Mouse (Mus musculus) olfactory bulb, adult 2 months (tissue): Measurements from ENCODE around the gene Ovch2. TPM values are rescaled to one million over a fixed set of nuclear protein-coding genes. Genes with fewer than 3 reads are reported as not detected.
"Not testable (repeated sequence)": the region's sequence is repeated elsewhere in the genome, so short reads cannot be mapped to it uniquely, and the experiment has no call there.

Experiments used
- H3K27ac ChIP-seq: fragments of 200-500 bp; 2 replicates; pipeline ENCODE4 v1.5.1; 2012; ENCODE audit warnings: low read depth, low read length; ENCODE audit not compliant: insufficient read depth
- H3K4me1 ChIP-seq: fragments of 200-500 bp; 2 replicates; pipeline ENCODE4 v1.6.1; 2012; ENCODE audit warnings: low read length; ENCODE audit not compliant: control insufficient read depth, insufficient read depth
- H3K4me3 ChIP-seq: fragments of 200-500 bp; 2 replicates; pipeline ENCODE4 v1.5.1; 2012; ENCODE audit warnings: mild to moderate bottlenecking, low read depth, low read length, moderate library complexity; ENCODE audit not compliant: insufficient read depth
- CTCF ChIP-seq: fragments of 200-500 bp; IDR thresholded peaks from 2 replicates; pipeline ENCODE4 v1.5.1; 2012; ENCODE audit warnings: low read depth, mild to moderate bottlenecking, low read length, moderate library complexity; ENCODE audit not compliant: insufficient read depth
- POLR2A ChIP-seq: fragments of 200-500 bp; IDR thresholded peaks from 2 replicates; pipeline ENCODE4 v1.6.1; 2012; ENCODE audit warnings: mild to moderate bottlenecking, low read depth, low read length, moderate library complexity; ENCODE audit not compliant: insufficient read depth
- WGBS: fragments of 180-500 bp; shearing (Covaris S2); methylation state at CpG from one replicate; pipeline ENCODE4 v1.1.7; 2018; 5-methylcytosine and 5-hydroxymethylcytosine counted together
- polyA plus RNA-seq: library from polyadenylated mRNA; stranded (reverse); fragments of >200 nt; gene quantifications from 2 replicates; pipeline ENCODE4 v1.2.4, GENCODE M21; 2012; ENCODE audit warnings: low replicate concordance; ENCODE audit not compliant: missing spikeins, insufficient read depth, insufficient read length

Ovch2 gene
- polyA plus RNA-seq = not detected in 2 replicates

- H3K27ac ChIP-seq = no peak within 1 kb of the TSS
- no peak for TF ChIP-seq CTCF
- no peak for TF ChIP-seq POLR2A
- no peak within 1 kb of the TSS for H3K4me3 ChIP-seq
- no peaks in the 10 kb centered on the region for H3K4me1 ChIP-seq
- 78% methylated on average over 2 of the region's 2 CpGs for WGBS
These were observed at the start of gene Ovch2 for GRCm38 (mm10) chr7:107801108-107801507. TSS of gene Ovch2 (minus strand) at chr7:107801208.

- WGBS = 86% methylated on average over 1 of the region's 1 CpGs
These were observed 46.4 kb upstream of the Ovch2 start, which contains the start of gene Olfr470 for GRCm38 (mm10) chr7:107847390-107847789. TSS of gene Olfr470 (minus strand) at chr7:107847490.

DNA sequence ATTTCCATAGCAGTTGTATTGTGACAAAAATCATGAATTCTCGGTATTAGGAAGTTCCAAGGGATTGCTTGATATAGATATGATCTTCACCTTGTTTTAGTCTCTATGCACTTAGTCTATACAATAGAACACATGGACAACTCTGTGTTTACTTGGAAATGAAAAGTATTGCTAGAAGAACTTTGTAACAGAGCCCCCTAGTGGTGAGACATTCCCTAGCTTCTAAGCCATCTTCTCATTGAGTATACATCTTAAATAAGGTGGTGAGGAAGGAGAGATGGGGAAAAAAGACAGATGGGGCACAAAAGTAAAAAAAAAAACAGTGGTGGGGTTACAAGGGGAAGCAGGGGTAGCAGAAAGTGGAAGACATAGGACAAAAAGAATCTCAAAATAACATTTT lies 40.7 kb upstream of the Ovch2 start:
- WGBS = 86% methylated on average over 1 of the region's 1 CpGs
- TF ChIP-seq POLR2A (no peak), CTCF (no peak)
- no peaks in the 10 kb centered on the region for H3K4me1 ChIP-seq
- H3K4me3 ChIP-seq = no peak overlapping the region
- no peak overlapping the region for H3K27ac ChIP-seq

More at GRCm38 (mm10) chr7:107847390-107847789, 46.4 kb upstream of the Ovch2 start, which contains the start of gene Olfr470:
- H3K4me3 ChIP-seq, H3K4me1 ChIP-seq, H3K27ac ChIP-seq: not testable (repeated sequence)

DNA sequence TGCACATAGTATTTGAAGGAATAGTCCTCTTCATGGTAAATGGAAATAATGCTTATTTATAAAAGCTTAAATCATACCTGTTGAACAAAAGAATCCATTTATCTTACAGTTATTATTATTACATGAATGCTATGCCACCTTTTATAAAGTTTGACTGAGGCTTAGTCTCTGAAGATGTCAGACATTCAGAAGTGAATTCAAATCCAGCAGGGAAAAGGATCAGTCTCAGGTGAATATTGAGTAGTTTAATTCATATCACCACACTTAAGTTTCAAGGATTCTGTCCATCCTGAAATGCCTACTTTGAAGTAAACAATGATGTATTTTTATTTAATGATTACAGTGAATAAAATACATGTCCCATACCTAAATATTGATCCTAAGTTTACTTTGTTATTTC lies 24.4 kb upstream of the Ovch2 start, which contains the start of gene Olfr469:
Gene Olfr469, minus strand, starts transcription at position 101 of the 400 bp plus-strand sequence.
- H3K4me3 ChIP-seq, H3K27ac ChIP-seq, H3K4me1 ChIP-seq: not testable (repeated sequence)

DNA sequence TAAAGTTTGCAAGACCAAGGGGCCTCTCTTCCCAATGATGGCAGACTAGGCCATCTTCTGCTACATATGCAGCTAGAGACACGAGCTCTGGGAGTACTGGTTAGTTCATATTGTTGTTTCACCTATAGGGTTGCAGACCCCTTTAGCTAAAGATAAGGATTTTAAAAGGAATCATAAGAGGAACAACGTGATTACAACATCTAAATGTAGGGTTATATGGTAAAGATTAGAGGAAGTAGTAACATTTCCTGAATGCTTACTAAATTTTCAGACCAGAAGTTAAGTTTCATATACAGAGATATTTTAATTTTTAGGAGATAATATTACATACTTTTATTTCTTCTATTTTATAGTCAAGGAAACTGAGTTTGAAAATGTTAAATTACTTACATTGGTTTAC lies 22.9 kb upstream of the Ovch2 start:
- 62% methylated on average over 2 of the region's 2 CpGs for WGBS
- not testable (repeated sequence) for H3K4me1 ChIP-seq, H3K4me3 ChIP-seq, H3K27ac ChIP-seq

- no peak overlapping the region for H3K4me3 ChIP-seq
- TF ChIP-seq POLR2A = no peak
- no peak for TF ChIP-seq CTCF
These were observed 18.4 kb upstream of the Ovch2 start for GRCm38 (mm10) chr7:107819442-107819841.

GRCm38 (mm10) chr7:107811963-107812362 lies 11.0 kb upstream of the Ovch2 start, which contains the start of gene Olfr467:
TSS of gene Olfr467 (plus strand) at chr7:107812263.
- H3K27ac ChIP-seq = no peak within 1 kb of the TSS
- TF ChIP-seq CTCF (no peak), POLR2A (no peak)
- H3K4me3 ChIP-seq = no peak within 1 kb of the TSS
- H3K4me1 ChIP-seq = no peaks in the 10 kb centered on the region

More at GRCm38 (mm10) chr7:107819442-107819841, 18.4 kb upstream of the Ovch2 start:
- Histone ChIP-seq H3K27ac (no peak overlapping the region), H3K4me1 (no peaks in the 10 kb centered on the region)

DNA sequence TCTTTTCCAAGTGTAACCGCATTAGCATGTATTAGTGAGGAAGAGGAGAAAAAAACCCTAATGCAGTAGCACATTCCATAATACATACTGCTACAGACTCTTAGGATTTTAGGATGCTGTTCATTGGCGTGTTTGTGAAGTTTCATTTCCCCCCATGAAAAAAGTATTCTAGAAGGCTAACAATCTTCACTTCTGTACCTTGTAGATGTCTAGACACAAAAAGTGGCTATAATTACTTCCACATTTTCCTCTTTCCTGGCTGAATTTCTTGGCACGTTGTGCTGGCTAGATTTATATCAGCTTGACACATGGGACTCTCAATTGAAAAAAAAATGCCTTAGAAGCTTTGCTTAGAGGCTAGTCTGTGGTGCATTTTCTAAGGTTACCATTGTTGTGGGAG lies 1.1 kb upstream of the Ovch2 start:
- H3K27ac ChIP-seq = no peak overlapping the region
- TF ChIP-seq CTCF (no peak), POLR2A (no peak)
- no peak overlapping the region for H3K4me3 ChIP-seq
- H3K4me1 ChIP-seq = no peaks in the 10 kb centered on the region
- WGBS = 76% methylated on average over 3 of the region's 3 CpGs

GRCm38 (mm10) chr7:107796500-107796899 lies 4.5 kb downstream of the Ovch2 start:
- Histone ChIP-seq H3K4me1 (no peaks in the 10 kb centered on the region), H3K4me3 (no peak overlapping the region), H3K27ac (no peak overlapping the region)
- TF ChIP-seq CTCF (no peak), POLR2A (no peak)
- 95% methylated on average over 2 of the region's 2 CpGs for WGBS

DNA sequence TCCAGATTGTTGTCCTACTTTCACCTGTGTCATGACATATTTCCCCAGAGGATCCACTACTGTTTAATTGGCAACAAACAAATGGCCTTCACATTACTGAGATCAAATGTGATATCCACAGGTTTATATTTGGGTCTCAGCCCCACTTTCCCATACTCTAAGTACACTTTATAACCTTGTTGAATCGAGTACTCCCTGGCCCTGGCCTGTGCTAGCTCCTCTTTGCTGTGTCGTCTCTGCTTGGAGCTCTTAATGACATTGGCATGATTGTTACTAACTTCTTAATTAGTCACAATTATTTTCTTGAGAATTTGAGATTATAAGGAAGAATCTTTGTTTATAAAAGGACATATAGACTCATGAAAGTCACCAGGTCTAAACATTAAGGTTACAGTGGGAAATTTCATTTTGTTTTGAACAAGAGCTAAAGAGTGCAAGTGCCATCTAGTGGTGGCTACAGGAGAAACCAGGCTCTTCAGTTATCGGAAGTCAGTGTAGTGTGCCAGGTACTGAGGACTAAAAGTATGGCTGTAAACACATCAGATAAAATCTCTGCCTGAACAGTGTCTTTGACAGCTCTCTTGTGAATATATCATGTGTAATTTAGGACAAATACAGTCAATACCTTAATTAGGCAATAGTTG lies 12.9 kb downstream of the Ovch2 start:
- Histone ChIP-seq H3K4me1 (no peaks in the 10 kb centered on the region), H3K4me3 (no peak overlapping the region), H3K27ac (no peak overlapping the region)
- WGBS = 59% methylated on average over 3 of the region's 3 CpGs
- TF ChIP-seq POLR2A = no peak
- TF ChIP-seq CTCF = no peak
